Mouse (Mus musculus) embryonic facial prominence, embryonic 11.5 days (tissue): ENCODE measurements around the gene Ybx1. TPM values are rescaled to one million over a fixed set of nuclear protein-coding genes. Genes with fewer than 3 reads are reported as not detected.

Experiments used
- ATAC-seq: fragments of 200-750 bp; cut with Nextera tagmentation; replicated peaks from 2 replicates; pipeline ENCODE4 v1.8.0; 2017; ENCODE audit warnings: low read depth; ENCODE audit not compliant: insufficient number of reproducible peaks, low FRiP score, low TSS enrichment
- DNase-seq: peaks from one replicate; pipeline ENCODE4 v3.0.0-alpha.2; 2015; ENCODE audit warnings: low spot score
- H3K27ac ChIP-seq: fragments of 300-500 bp; sonication (generic); replicated peaks from 2 replicates; pipeline ENCODE4 v1.5.1; 2014; ENCODE audit warnings: mild to moderate bottlenecking, low read depth, low read length, control low read depth
- H3K27me3 ChIP-seq: fragments of 300-500 bp; sonication (generic); 2 replicates; pipeline ENCODE4 v1.6.1; 2014; ENCODE audit warnings: mild to moderate bottlenecking, low read length, moderate library complexity, mixed read lengths; ENCODE audit not compliant: control insufficient read depth, insufficient read depth
- H3K36me3 ChIP-seq: fragments of 300-500 bp; sonication (generic); replicated peaks from 2 replicates; pipeline ENCODE4 v1.6.1; 2014; ENCODE audit warnings: low read depth, mild to moderate bottlenecking, low read length, moderate library complexity, mixed read lengths; ENCODE audit not compliant: control insufficient read depth, insufficient read depth
- H3K4me1 ChIP-seq: fragments of 300-500 bp; sonication (generic); 2 replicates; pipeline ENCODE4 v1.6.1; 2014; ENCODE audit warnings: low read length, mixed read lengths; ENCODE audit not compliant: control insufficient read depth, insufficient read depth
- H3K4me2 ChIP-seq: fragments of 300-500 bp; sonication (generic); 2 replicates; pipeline ENCODE4 v1.6.1; 2014; ENCODE audit warnings: low read depth, mild to moderate bottlenecking, control low read depth, low read length, moderate library complexity
- H3K4me3 ChIP-seq: fragments of 300-500 bp; sonication (generic); 2 replicates; pipeline ENCODE4 v1.5.1; 2014; ENCODE audit warnings: low read depth, low read length, control low read depth
- H3K9ac ChIP-seq: fragments of 300-500 bp; sonication (generic); replicated peaks from 2 replicates; pipeline ENCODE4 v1.6.1; 2014; ENCODE audit warnings: mild to moderate bottlenecking, control low read depth, low read length
- H3K9me3 ChIP-seq: fragments of 300-500 bp; sonication (generic); replicated peaks from 2 replicates; pipeline ENCODE4 v1.6.1; 2016; ENCODE audit warnings: mild to moderate bottlenecking, low read length, inconsistent platforms, mixed read lengths; ENCODE audit not compliant: control insufficient read depth
- WGBS: fragments of 180-500 bp; shearing (Covaris S2); extraction: QIAGEN DNeasy Blood & Tissue Kit; methylation state at CpG from one replicate; pipeline ENCODE4 v1.1.7; 2014; 5-methylcytosine and 5-hydroxymethylcytosine counted together
- polyA plus RNA-seq: library from polyadenylated mRNA; unstranded; fragments of >200 nt; fragmentation: Nextera tagmentation; extraction: Ambion mirVana; gene quantifications from 2 replicates; pipeline ENCODE4 v1.2.1, GENCODE M21; 2014

The Ybx1 gene
- polyA plus RNA-seq, 1 experiment from 2014 or later = 1,398 TPM

DNA sequence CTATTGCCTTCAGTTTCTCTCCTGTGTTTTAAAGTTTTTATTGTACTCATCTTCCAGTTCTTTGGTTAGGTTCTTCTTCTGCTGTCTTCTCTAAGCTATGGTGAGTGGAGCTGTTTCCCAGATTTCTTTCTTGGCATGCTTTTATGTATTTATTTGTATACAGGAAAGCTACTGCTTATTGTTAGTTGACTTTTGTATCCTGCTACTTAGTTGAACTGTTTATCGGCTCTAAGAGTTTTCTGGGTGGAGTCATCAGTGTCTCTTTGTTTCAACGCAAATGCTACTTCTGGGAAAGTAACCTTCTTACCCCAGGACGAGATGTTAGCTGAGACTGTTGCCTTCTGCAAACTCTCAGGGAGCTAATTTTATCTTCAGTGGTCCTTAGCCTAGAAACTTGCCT is 30.9 kb downstream of the Ybx1 start:
- no peak overlapping the region for H3K27ac ChIP-seq
- H3K4me1 ChIP-seq = no peaks in the 10 kb centered on the region
- ATAC-seq (no peak), DNase-seq (no peak)
- H3K9me3 ChIP-seq = no peaks in the 10 kb centered on the region
- H3K4me3 ChIP-seq = no peak overlapping the region
- no peaks in the 10 kb centered on the region for H3K27me3 ChIP-seq
- no peaks in the 10 kb centered on the region for H3K36me3 ChIP-seq
- H3K9ac ChIP-seq = no peak overlapping the region
- H3K4me2 ChIP-seq = no peak overlapping the region
- WGBS = 81% methylated on average over 3 of the region's 3 CpGs

DNA sequence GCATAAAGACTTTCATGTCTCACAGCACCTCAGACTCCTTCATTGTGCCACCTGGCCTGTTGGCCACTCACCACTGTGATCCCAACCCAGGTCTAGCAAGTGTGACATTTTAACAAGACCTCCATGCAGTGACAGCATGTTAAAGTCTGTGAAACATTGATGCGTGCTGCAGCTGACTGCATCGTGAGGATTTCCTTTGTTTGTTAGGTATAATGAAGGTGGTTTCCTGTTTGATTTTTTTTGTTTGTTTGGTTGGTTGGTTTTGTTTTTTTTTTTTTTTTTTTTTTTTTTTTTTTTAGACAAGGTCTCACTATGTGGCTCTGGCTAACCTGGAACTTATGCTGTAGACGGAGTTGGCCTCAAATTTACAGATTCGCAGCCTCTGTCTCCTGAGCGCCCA is 31.9 kb downstream of the Ybx1 start:
- no peaks in the 10 kb centered on the region for H3K9me3 ChIP-seq
- no peaks in the 10 kb centered on the region for H3K36me3 ChIP-seq
- H3K27me3 ChIP-seq = no peaks in the 10 kb centered on the region
- no peaks in the 10 kb centered on the region for H3K4me1 ChIP-seq
- ATAC-seq = no peak
- no peak overlapping the region for H3K4me3 ChIP-seq
- whole genome bisulfite sequencing = 91% methylated on average over 5 of the region's 5 CpGs
- no peak overlapping the region for H3K9ac ChIP-seq
- no peak overlapping the region for H3K4me2 ChIP-seq
- no peak overlapping the region for H3K27ac ChIP-seq
- no peak for DNase-seq

DNA sequence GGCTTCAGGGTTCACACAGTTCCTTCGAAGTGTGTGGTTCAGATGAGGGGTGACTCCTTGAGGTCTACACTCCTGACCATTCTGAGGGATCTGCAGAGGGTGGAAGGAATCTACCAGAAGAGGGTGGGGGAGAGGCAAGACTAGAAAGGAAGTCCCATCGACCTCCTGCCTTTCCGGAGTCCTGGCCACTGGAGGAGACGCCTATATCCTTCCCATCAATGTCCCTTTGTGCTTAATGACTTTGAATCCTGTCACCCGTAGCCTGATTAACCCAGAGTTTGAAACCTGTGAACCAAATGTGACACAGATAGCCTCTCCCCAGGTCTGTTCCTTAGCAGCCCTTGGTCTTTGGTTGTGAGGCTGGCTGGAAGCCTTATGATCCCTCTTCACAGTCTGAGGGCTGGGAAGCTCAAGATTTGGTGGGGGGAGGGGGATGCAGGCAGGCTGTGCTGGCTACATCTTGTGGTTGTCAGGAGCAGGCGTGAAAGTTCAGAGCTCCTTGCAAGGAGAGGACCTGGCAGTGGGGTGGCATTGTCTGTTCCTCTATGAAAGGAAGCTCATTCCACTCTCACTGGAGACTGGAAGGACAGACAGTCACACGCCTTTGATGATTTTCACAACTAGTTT is 33.2 kb downstream of the Ybx1 start:
- Histone ChIP-seq H3K27ac (no peak overlapping the region), H3K9me3 (no peaks in the 10 kb centered on the region), H3K9ac (no peak overlapping the region), H3K27me3 (no peaks in the 10 kb centered on the region), H3K4me1 (no peaks in the 10 kb centered on the region), H3K36me3 (no peaks in the 10 kb centered on the region), H3K4me2 (no peak overlapping the region), H3K4me3 (no peak overlapping the region)
- 57% methylated on average over 7 of the region's 7 CpGs for WGBS
- ATAC-seq (no peak), DNase-seq (no peak)

DNA sequence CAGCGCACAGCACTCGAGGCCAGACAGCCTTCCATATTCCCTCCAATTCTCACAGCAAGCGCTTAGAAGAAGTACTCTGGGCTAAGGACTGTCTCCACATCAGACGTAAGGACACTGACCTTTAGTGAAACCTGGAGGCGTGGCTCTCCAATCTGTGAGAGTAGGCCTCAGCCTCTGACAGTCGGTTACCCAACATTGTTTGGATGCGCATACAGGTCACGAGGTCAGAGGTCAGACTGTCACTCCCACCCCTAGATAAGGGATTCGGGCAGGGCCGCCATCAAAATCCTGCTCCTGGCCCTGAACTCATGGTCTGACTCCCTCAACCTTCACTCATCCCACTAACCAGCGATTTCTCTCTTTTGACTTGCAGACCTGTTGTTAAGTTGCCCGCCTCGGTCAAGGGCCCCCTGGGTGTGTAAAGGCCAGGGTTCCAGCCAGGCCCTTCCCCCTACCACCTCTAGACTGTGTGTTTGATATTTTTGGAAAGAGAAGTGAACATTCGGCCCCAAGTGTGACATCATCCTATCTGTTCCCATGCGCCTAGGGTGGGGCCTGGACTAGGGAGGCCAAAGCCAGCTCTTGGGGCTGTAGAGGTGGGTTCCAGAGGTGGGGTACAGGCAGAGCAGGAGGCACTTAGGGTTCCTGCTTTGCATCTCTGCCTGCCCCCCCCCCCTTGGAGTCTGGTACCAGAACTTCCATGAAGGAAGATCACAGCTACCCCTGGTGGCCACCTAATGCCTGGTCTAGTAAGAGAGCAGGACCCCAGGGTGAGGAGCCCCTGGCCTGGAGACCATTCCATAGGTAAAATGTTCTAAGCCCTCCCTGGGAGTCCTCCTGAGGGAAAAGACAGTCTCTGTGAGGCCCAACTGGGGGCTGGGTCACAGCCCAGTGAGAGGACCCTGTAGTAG is 34.8 kb downstream of the Ybx1 start:
- DNase-seq (no peak), ATAC-seq (no peak)
- no peaks in the 10 kb centered on the region for H3K9me3 ChIP-seq
- no peaks in the 10 kb centered on the region for H3K36me3 ChIP-seq
- no peak overlapping the region for H3K4me2 ChIP-seq
- no peak overlapping the region for H3K9ac ChIP-seq
- 80% methylated on average over 15 of the region's 15 CpGs for WGBS
- H3K27ac ChIP-seq = no peak overlapping the region
- H3K27me3 ChIP-seq = no peaks in the 10 kb centered on the region
- H3K4me3 ChIP-seq = no peak overlapping the region
- no peaks in the 10 kb centered on the region for H3K4me1 ChIP-seq

DNA sequence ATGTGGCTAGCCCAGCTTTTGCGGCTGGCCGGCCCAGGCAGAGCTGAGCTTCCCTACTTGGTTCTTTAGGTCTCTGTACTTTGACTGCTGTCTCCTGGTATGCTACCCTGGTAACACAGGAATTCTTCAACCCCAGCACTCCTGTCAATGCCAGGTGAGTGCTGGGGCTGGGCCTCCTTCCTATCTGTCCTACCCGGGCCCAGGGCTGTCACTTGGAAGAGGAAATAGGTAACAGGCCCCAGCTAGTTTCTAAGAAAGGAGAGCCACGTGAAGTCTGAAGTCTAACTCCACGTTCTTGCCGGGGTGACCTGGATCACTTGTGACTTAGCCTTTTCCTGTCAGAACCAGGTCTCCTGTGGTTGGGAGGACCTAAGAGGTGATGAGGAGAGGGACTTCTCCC is 37.3 kb downstream of the Ybx1 start:
- no peak overlapping the region for H3K9ac ChIP-seq
- H3K4me3 ChIP-seq = no peak overlapping the region
- no peak overlapping the region for H3K4me2 ChIP-seq
- no peaks in the 10 kb centered on the region for H3K27me3 ChIP-seq
- no peak overlapping the region for H3K27ac ChIP-seq
- WGBS = 80% methylated on average over 6 of the region's 6 CpGs
- H3K4me1 ChIP-seq = no peaks in the 10 kb centered on the region
- ATAC-seq = no peak
- no peaks in the 10 kb centered on the region for H3K36me3 ChIP-seq
- no peaks in the 10 kb centered on the region for H3K9me3 ChIP-seq
- no peak for DNase-seq

DNA sequence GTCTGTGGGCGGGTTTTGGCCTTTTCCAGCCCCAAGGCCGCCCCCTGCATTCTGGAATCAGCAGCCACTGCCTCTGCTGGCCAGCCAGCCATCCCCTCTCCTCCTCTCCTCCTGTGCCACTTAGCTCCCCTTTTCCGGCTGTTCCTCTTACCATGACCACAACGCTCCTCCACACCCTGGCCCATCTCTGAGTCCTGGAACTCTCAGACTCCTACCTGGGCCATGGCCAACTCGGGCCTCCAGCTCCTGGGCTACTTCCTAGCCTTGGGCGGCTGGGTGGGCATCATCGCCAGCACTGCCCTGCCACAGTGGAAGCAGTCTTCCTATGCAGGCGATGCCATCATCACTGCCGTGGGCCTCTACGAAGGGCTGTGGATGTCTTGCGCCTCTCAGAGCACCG is 39.1 kb downstream of the Ybx1 start, which contains the start of gene Cldn19:
Gene Cldn19, plus strand, starts transcription at position 64 of the 400 bp plus-strand sequence.
- Histone ChIP-seq H3K27ac (no peak within 1 kb of the TSS), H3K9ac (no peak within 1 kb of the TSS)

DNA sequence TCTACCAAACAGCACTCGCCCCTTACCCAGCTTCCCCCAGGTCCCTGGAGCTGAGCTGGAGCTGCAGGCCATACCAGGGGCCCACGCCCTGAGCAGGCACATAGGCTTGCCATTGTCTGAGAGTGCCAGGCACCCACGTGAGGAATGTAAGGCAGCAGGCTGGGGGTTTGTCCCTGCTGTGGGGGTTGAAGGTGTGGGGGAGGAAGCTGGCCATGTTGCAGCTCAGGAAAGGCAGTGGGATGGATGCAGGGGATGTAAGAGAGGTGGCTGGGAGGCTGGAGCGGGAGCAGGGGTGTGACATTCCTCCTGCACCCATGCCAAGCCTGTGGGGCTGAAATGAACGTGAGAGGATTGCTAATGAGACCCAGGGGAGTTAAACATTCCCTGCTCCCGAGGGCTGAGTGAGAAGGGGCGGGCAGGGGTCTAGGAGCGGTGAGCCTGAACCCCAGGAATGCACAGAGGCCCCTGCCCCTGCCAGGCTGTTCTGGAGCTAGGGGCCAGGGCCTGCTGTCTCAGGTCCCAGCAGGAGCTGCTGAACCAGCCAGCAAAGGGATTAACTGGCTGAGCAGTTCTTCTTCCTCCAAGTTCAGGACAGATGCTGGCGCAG is 40.3 kb downstream of the Ybx1 start:
- ATAC-seq (no peak), DNase-seq (no peak)
- no peak overlapping the region for H3K4me2 ChIP-seq
- H3K27ac ChIP-seq = no peak overlapping the region
- H3K36me3 ChIP-seq = no peaks in the 10 kb centered on the region
- no peaks in the 10 kb centered on the region for H3K9me3 ChIP-seq
- H3K4me3 ChIP-seq = no peak overlapping the region
- no peak overlapping the region for H3K9ac ChIP-seq
- H3K27me3 ChIP-seq = no peaks in the 10 kb centered on the region
- H3K4me1 ChIP-seq = no peaks in the 10 kb centered on the region
- 28% methylated on average over 8 of the region's 9 CpGs for WGBS

More for the DNA sequence above, 39.1 kb downstream of the Ybx1 start, which contains the start of gene Cldn19:
- DNase-seq = no peak
- Histone ChIP-seq H3K4me1 (no peaks in the 10 kb centered on the region), H3K4me3 (no peak within 1 kb of the TSS), H3K36me3 (no peaks in the 10 kb centered on the region), H3K4me2 (no peak within 1 kb of the TSS), H3K27me3 (no peaks in the 10 kb centered on the region), H3K9me3 (no peaks in the 10 kb centered on the region)
- WGBS = 82% methylated on average over 12 of the region's 12 CpGs
- no peak for ATAC-seq
